Mouse (Mus musculus) hindbrain, embryonic 16.5 days (tissue): ENCODE results near the gene Gja10. TPM values are rescaled to one million over a fixed set of nuclear protein-coding genes. Genes with fewer than 3 reads are reported as not detected.

Experiments
- ATAC-seq: fragments of 200-750 bp; cut with Nextera tagmentation; 2 replicates; pipeline ENCODE4 v1.8.0; 2017; ENCODE audit warnings: moderate TSS enrichment, moderate library complexity
- H3K27ac ChIP-seq: fragments of 300-500 bp; sonication (generic); 2 replicates; pipeline ENCODE4 v1.5.1; 2014; ENCODE audit warnings: low read depth, mild to moderate bottlenecking, control low read depth, low read length, moderate library complexity
- H3K27me3 ChIP-seq: fragments of 300-500 bp; sonication (generic); replicated peaks from 2 replicates; pipeline ENCODE4 v1.6.1; 2014; ENCODE audit warnings: low read length; ENCODE audit not compliant: control insufficient read depth, insufficient read depth
- H3K36me3 ChIP-seq: fragments of 300-500 bp; sonication (generic); 2 replicates; pipeline ENCODE4 v1.6.1; 2014; ENCODE audit warnings: mild to moderate bottlenecking, low read length, moderate library complexity, mixed read lengths; ENCODE audit not compliant: control insufficient read depth, insufficient read depth
- H3K4me1 ChIP-seq: fragments of 300-500 bp; sonication (generic); 2 replicates; pipeline ENCODE4 v1.6.1; 2014; ENCODE audit warnings: low read depth, low read length; ENCODE audit not compliant: control insufficient read depth, insufficient read depth
- H3K4me2 ChIP-seq: fragments of 300-500 bp; sonication (generic); 2 replicates; pipeline ENCODE4 v1.6.1; 2014; ENCODE audit warnings: mild to moderate bottlenecking, low read length, control low read depth, moderate library complexity
- H3K4me3 ChIP-seq: fragments of 300-500 bp; sonication (generic); 2 replicates; pipeline ENCODE4 v1.5.1; 2014; ENCODE audit warnings: mild to moderate bottlenecking, low read length, control low read depth, moderate library complexity
- H3K9ac ChIP-seq: fragments of 300-500 bp; sonication (generic); 2 replicates; pipeline ENCODE4 v1.6.1; 2014; ENCODE audit warnings: low read depth, mild to moderate bottlenecking, control low read depth, low read length, moderate library complexity
- H3K9me3 ChIP-seq: fragments of 300-500 bp; sonication (generic); 2 replicates; pipeline ENCODE4 v1.6.1; 2014; ENCODE audit warnings: mild to moderate bottlenecking, low read length, moderate library complexity; ENCODE audit not compliant: control insufficient read depth
- WGBS: fragments of 180-500 bp; shearing (Covaris S2); extraction: QIAGEN DNeasy Blood & Tissue Kit; methylation state at CpG from one replicate; pipeline ENCODE4 v1.1.7; 2014; 5-methylcytosine and 5-hydroxymethylcytosine counted together
- polyA plus RNA-seq: library from polyadenylated mRNA; unstranded; fragments of >200 nt; fragmentation: Nextera tagmentation; extraction: Ambion mirVana; gene quantifications from 2 replicates; pipeline ENCODE4 v1.2.1, GENCODE M21; 2015

Gene Gja10
- polyA plus RNA-seq, 1 experiment from 2014 or later = not detected

DNA sequence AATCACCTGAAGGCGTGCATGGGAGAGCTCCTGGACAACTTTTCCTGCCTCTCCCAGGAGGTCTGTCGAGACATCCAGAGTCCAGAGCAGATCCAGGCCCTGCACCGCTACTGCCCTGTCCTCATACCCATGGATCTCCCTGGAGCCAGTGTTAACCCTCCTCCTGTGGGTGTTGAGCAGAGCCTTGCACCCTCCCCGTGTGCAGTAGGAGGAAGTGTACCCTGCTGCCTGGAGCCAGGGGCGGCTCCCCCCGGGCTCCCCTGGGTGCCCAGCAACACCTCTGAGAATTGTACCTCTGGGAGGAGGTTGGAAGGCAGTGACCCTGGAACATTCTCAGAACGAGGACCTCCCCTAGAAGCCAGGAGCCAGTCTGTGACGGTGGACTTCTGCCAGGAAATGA, 22.7 kb downstream of the Gja10 start:
- whole genome bisulfite sequencing = 80% methylated on average over 8 of the region's 8 CpGs
- H3K9ac ChIP-seq = no peak overlapping the region
- H3K4me2 ChIP-seq = no peak overlapping the region
- no peak overlapping the region for H3K27ac ChIP-seq
- peaks cover 7% of the 10 kb centered on the region; the same call in 1 of the 2 replicates for H3K36me3 ChIP-seq
- no peaks in the 10 kb centered on the region for H3K9me3 ChIP-seq
- no peak overlapping the region for H3K4me3 ChIP-seq
- H3K4me1 ChIP-seq = no peaks in the 10 kb centered on the region
- H3K27me3 ChIP-seq = no peaks in the 10 kb centered on the region
- ATAC-seq = no peak

DNA sequence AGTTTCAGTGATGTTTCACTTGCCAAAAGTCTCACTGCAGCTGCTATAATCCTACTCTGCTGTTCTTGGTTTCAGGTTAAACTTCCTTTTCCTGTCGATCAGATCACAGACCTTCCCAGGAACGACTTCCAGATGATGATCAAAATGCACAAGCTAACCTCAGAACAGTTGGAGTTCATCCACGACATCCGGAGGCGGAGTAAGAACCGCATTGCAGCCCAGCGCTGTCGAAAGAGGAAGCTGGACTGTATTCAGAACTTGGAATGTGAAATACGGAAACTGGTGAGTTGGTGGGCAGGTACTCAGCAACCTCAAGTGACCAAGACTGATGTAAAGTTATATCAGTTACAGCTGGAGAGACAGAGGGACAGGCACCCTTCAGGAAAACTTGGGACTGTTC, 27.4 kb downstream of the Gja10 start:
- Histone ChIP-seq H3K4me1 (peaks cover 8% of the 10 kb centered on the region), H3K27ac (no peak overlapping the region), H3K27me3 (no peaks in the 10 kb centered on the region), H3K9me3 (no peaks in the 10 kb centered on the region), H3K4me2 (no peak overlapping the region), H3K36me3 (peaks cover 4% of the 10 kb centered on the region; the same call in 1 of the 2 replicates), H3K4me3 (no peak overlapping the region), H3K9ac (no peak overlapping the region)
- 81% methylated on average over 9 of the region's 9 CpGs for WGBS
- no peak for ATAC-seq

DNA sequence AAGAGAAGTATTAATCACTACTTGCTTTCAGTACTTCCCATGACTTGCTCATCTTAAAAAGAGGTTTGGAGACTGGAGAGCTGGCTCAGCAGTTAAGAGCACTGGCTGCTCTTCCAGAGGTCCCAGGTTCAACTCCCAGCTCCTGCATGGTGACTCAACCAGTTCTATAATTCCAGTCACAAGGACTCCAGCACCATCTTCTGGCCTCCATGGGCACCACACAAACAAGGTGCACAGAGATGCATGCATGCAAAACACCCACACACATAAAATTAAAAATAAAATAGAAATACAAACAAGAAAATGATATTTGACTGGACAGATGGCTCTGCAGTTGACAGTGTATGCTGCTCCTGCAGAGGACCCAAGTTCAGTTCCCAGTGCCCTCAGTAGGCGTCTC, 28.0 kb downstream of the Gja10 start:
- no peak overlapping the region for H3K4me2 ChIP-seq
- H3K27ac ChIP-seq = no peak overlapping the region
- H3K27me3 ChIP-seq = no peaks in the 10 kb centered on the region
- ATAC-seq = no peak
- H3K36me3 ChIP-seq = peaks cover 2% of the 10 kb centered on the region; the same call in 1 of the 2 replicates
- WGBS = 84% methylated on average over 1 of the region's 1 CpGs
- H3K4me1 ChIP-seq = peaks cover 12% of the 10 kb centered on the region
- no peak overlapping the region for H3K4me3 ChIP-seq
- no peaks in the 10 kb centered on the region for H3K9me3 ChIP-seq
- no peak overlapping the region for H3K9ac ChIP-seq

- Histone ChIP-seq H3K9ac (no peak overlapping the region), H3K4me1 (peaks cover 12% of the 10 kb centered on the region), H3K27ac (no peak overlapping the region), H3K4me3 (no peak overlapping the region), H3K9me3 (no peaks in the 10 kb centered on the region), H3K27me3 (no peaks in the 10 kb centered on the region), H3K36me3 (peaks cover 2% of the 10 kb centered on the region; the same call in 1 of the 2 replicates), H3K4me2 (no peak overlapping the region)
- no peak for ATAC-seq
- WGBS = 88% methylated on average over 5 of the region's 5 CpGs
These were observed 29.0 kb downstream of the Gja10 start for GRCm38 (mm10) chr4:32573586-32573985.

DNA sequence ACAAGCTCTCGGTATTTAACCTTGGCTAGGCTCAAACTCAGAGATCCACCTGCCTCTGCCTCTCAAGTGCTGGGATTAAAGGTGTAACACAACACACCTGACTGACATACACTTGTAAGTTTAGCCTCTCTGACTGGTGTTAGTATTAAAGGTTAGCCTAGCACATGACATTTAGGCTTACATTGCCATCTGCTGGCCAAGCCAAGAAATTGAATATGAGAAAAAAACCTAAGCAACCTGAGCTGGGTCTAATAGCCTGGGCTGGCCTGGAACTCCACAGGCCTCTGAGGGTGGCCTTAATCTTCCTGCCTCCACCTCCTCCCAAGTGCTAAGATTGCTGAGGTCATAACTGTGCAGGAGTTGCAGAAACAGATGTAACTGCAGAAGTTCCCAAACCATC, 30.4 kb downstream of the Gja10 start:
- Histone ChIP-seq H3K27me3 (no peaks in the 10 kb centered on the region), H3K9me3 (no peaks in the 10 kb centered on the region), H3K4me1 (peaks cover 12% of the 10 kb centered on the region), H3K27ac (no peak overlapping the region), H3K4me3 (no peak overlapping the region), H3K4me2 (no peak overlapping the region), H3K9ac (no peak overlapping the region), H3K36me3 (peaks cover 2% of the 10 kb centered on the region; the same call in 1 of the 2 replicates)
- peak; percentile 41 for ATAC-seq
- 51% methylated on average over 1 of the region's 1 CpGs for WGBS

DNA sequence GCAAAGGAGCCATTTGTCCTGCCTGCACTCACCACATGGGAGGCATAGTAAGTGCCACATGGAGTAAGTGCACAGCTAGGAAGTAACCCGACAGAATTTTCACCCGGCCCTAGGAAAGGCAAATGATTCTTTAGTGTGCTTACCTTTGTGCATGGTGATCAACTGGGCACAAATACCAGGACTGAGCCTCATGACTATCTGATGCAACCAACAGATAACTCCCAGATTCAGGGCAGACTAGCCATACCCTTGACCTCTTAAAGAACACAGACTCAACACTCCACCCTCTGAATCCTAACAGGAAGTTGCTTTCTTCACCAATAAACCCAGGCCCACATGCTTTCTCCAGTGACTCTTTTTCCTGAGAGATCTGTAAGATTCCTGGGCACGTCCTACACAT, 31.1 kb downstream of the Gja10 start:
- Histone ChIP-seq H3K9me3 (no peaks in the 10 kb centered on the region), H3K4me1 (peaks cover 12% of the 10 kb centered on the region), H3K36me3 (peaks cover 2% of the 10 kb centered on the region; the same call in 1 of the 2 replicates), H3K27ac (peak overlapping the region; percentile 20), H3K4me2 (no peak overlapping the region), H3K9ac (no peak overlapping the region), H3K4me3 (no peak overlapping the region), H3K27me3 (no peaks in the 10 kb centered on the region)
- ATAC-seq = no peak
- 66% methylated on average over 3 of the region's 3 CpGs for WGBS

GRCm38 (mm10) chr4:32570939-32571317, 31.6 kb downstream of the Gja10 start:
- no peaks in the 10 kb centered on the region for H3K9me3 ChIP-seq
- H3K4me1 ChIP-seq = peaks cover 12% of the 10 kb centered on the region
- no peak overlapping the region for H3K4me3 ChIP-seq
- H3K4me2 ChIP-seq = no peak overlapping the region
- H3K27ac ChIP-seq = peak overlapping the region; percentile 65
- ATAC-seq = no peak
- H3K9ac ChIP-seq = peak overlapping the region; percentile 33; the same call in 1 of the 2 replicates
- no peaks in the 10 kb centered on the region for H3K36me3 ChIP-seq
- no peaks in the 10 kb centered on the region for H3K27me3 ChIP-seq
- WGBS = 64% methylated on average over 8 of the region's 8 CpGs

DNA sequence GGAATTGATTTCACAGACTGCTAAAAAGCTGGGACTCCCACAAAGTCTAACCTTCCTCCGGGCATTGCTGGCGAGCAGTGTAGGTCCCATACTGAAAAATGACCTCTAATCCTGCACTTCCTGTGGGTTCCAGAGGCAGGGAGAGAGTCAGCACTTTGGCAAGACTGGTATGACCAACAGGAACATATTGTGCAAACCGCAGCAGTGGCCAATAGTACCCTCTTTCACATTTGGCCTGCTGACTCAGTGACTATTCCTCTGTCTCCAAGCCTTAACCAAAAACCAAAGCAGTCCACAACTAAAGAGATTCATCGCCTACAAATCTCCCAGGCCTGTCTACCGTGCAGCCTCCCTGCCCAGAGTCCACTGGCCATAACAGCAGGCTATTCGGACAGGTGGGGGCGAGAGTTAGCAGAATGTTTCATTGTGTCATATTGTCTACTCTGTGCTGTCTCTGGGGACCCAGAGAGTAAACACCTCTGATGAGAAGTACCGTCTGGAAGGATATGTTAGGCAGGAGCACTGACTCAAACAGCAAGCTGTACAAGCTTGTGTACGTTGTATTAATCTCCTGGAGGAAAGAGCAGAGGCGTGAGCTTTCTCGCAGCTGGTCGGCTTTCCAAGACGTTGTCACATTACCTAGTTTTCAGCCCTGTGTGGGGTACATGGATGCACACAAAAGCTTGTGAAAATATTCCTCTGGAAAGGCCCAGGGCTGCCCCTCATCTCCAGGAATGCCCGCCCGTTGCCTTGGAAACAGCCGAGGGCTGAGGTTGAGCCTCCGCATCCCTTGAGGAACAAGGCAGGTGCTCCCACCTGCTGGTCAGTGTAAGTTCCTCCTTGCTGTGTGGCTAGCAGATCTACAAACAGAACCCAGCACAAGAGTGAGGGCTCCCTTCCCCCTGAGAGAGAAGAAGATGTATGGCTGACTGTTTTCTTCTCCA, 32.3 kb downstream of the Gja10 start:
- Histone ChIP-seq H3K9ac (peak overlapping the region; percentile 16), H3K4me1 (peaks cover 12% of the 10 kb centered on the region), H3K4me3 (no peak overlapping the region), H3K27ac (peak overlapping the region; percentile 65), H3K9me3 (no peaks in the 10 kb centered on the region), H3K27me3 (no peaks in the 10 kb centered on the region), H3K4me2 (no peak overlapping the region), H3K36me3 (no peaks in the 10 kb centered on the region)
- ATAC-seq = peak; percentile 64
- WGBS = 32% methylated on average over 17 of the region's 17 CpGs

DNA sequence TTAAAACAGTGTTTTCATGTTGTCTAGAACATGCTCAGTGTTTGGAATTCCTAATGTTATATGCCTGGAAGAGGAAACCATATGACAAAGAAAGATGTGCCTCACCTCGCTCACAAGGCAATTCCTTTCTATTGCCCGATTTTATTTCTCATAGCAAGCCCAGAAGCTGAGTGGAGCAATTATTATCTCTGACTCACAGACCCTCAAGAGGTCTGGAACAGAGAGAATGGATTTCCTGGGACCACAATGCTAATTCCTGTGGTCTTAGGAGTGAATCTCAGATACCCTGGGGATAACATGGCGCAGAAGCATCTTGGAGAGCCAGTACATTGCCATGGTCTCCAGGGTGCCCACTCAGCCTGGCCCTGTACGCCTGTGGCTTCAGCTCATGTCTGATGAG, 33.5 kb downstream of the Gja10 start:
- 69% methylated on average over 4 of the region's 4 CpGs for WGBS
- Histone ChIP-seq H3K36me3 (no peaks in the 10 kb centered on the region), H3K4me1 (peaks cover 12% of the 10 kb centered on the region), H3K9ac (no peak overlapping the region), H3K27me3 (no peaks in the 10 kb centered on the region), H3K4me2 (no peak overlapping the region), H3K4me3 (no peak overlapping the region), H3K9me3 (no peaks in the 10 kb centered on the region), H3K27ac (no peak overlapping the region; the same call in 1 of the 2 replicates)
- ATAC-seq = no peak
